Comparison of ENCODE assay signal across 8 mouse cellular contexts in the genomic region with DNA sequence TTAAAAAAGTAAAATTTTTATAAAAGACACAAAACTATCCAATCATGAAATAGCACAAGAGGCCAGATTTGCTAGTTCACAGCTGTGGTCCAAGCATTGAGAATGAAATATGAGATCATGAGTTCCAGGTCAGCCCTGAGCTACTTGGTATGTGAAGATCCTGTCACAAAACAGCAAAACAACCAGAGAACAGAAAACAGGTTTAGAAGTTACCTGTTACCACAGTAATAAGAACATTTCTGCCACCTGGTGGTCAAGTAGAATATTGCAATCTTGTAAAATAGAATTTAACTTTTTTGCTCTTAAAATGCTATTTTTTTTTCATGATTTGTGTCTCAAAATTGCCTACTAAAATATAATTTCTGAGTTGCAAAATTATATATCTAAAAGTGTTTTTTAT.
A peak's percentile ranks its signal among the peaks of the same experiment; 100 is the strongest.
DNase-seq lines count a peak whose midpoint lies in the region; ATAC-seq and TF ChIP-seq lines count a peak whose summit lies in the region.

No protein-coding gene starts in this region.

- TF ChIP-seq CTCF in liver, postnatal 0 days (IDR thresholded peaks at IDR 0.05; ENCODE audit: low read depth), result peak; percentile 57

- no peak overlapping the region for H3K4me2 ChIP-seq in liver, postnatal 0 days (ENCODE audit: low read depth, low read length)
- H3K4me2 ChIP-seq in liver, embryonic 12.5 days, result no peak overlapping the region

- no peak overlapping the region for H3K27ac ChIP-seq in liver, postnatal 0 days (ENCODE audit: low read depth)
- no peak overlapping the region for H3K27ac ChIP-seq in liver, embryonic 12.5 days

- TF ChIP-seq EP300 in liver, postnatal 0 days (IDR thresholded peaks at IDR 0.05; ENCODE audit: low read depth), result no peak

- DNase-seq in cerebellum, adult 9-10 months, result peak; percentile 10
- no peak for DNase-seq in cerebellum, postnatal 25 days
- DNase-seq in liver, postnatal 0 days, result no peak
- DNase-seq in embryo, embryonic 11.5 days (ENCODE audit: low read depth, low spot score), result peak; percentile 34
- peak; percentile 78 for DNase-seq in retina, embryonic 14.5 days (ENCODE audit: low spot score)
- DNase-seq in right cerebral cortex, postnatal 4 days, result no peak
- no peak for DNase-seq in layer of hippocampus, adult 8-10 months (ENCODE audit: low spot score in 2 of 2)

- no peak overlapping the region for H3K9ac ChIP-seq in liver, postnatal 0 days (replicated peaks)
- H3K9ac ChIP-seq in liver, embryonic 12.5 days, result no peak overlapping the region

- ATAC-seq in liver, postnatal 0 days, result no peak
- no peak for ATAC-seq in liver, embryonic 12.5 days

- H3K36me3 ChIP-seq in liver, postnatal 0 days (replicated peaks; ENCODE audit: insufficient read depth, low read length), result no peaks in the 10 kb centered on the region
- H3K36me3 ChIP-seq in liver, embryonic 12.5 days, result no peaks in the 10 kb centered on the region

- no peak overlapping the region for H3K4me3 ChIP-seq in liver, postnatal 0 days (ENCODE audit: low read depth, low read length)
- no peak overlapping the region for H3K4me3 ChIP-seq in liver, embryonic 12.5 days

- no peaks in the 10 kb centered on the region for H3K4me1 ChIP-seq in liver, postnatal 0 days (ENCODE audit: insufficient read depth)
- no peaks in the 10 kb centered on the region for H3K4me1 ChIP-seq in liver, embryonic 12.5 days

- no peaks in the 10 kb centered on the region for H3K27me3 ChIP-seq in liver, postnatal 0 days (ENCODE audit: insufficient read depth, low read length)
- H3K27me3 ChIP-seq in liver, embryonic 12.5 days (replicated peaks), result no peaks in the 10 kb centered on the region

- no peaks in the 10 kb centered on the region for H3K9me3 ChIP-seq in liver, postnatal 0 days (ENCODE audit: low read length)
- H3K9me3 ChIP-seq in liver, embryonic 12.5 days (replicated peaks), result no peaks in the 10 kb centered on the region

Comparison
In these comparisons a context has a peak if more than half of its experiments do, and no peak if none do; other contexts are left out.
1. DNase-seq: peak in cerebellum, adult 9-10 months (single experiment), embryo, embryonic 11.5 days (single experiment) and retina, embryonic 14.5 days (single experiment); none in cerebellum, postnatal 25 days (0 of 2), liver, postnatal 0 days (single experiment), right cerebral cortex, postnatal 4 days (single experiment) and layer of hippocampus, adult 8-10 months (0 of 2).